Mouse (Mus musculus) neural tube, embryonic 14.5 days (tissue): Measurements from ENCODE around the gene Ano4. TPM values are rescaled to one million over a fixed set of nuclear protein-coding genes. Genes with fewer than 3 reads are reported as not detected.

Source experiments
- ATAC-seq: fragments of 200-750 bp; cut with Nextera tagmentation; 2 replicates; pipeline ENCODE4 v1.8.0; 2017; ENCODE audit warnings: low read depth, mild to moderate bottlenecking, moderate TSS enrichment, moderate library complexity
- H3K27ac ChIP-seq: fragments of 300-500 bp; sonication (generic); 2 replicates; pipeline ENCODE4 v1.5.1; 2014; ENCODE audit warnings: low read depth, mild to moderate bottlenecking, control low read depth, low read length, moderate library complexity, mixed read lengths
- H3K27me3 ChIP-seq: fragments of 300-500 bp; sonication (generic); 2 replicates; pipeline ENCODE4 v1.6.1; 2014; ENCODE audit warnings: low read length; ENCODE audit not compliant: control insufficient read depth, insufficient read depth
- H3K36me3 ChIP-seq: fragments of 300-500 bp; sonication (generic); 2 replicates; pipeline ENCODE4 v1.6.1; 2014; ENCODE audit warnings: low read length, mixed read lengths; ENCODE audit not compliant: control insufficient read depth, insufficient read depth
- H3K4me1 ChIP-seq: fragments of 300-500 bp; sonication (generic); 2 replicates; pipeline ENCODE4 v1.6.1; 2014; ENCODE audit warnings: low read length; ENCODE audit not compliant: control insufficient read depth, insufficient read depth
- H3K4me2 ChIP-seq: fragments of 300-500 bp; sonication (generic); 2 replicates; pipeline ENCODE4 v1.6.1; 2014; ENCODE audit warnings: mild to moderate bottlenecking, low read depth, low read length, control low read depth
- H3K4me3 ChIP-seq: fragments of 300-500 bp; sonication (generic); 2 replicates; pipeline ENCODE4 v1.5.1; 2014; ENCODE audit warnings: low read depth, low read length, control low read depth, mixed read lengths
- H3K9ac ChIP-seq: fragments of 300-500 bp; sonication (generic); replicated peaks from 2 replicates; pipeline ENCODE4 v1.6.1; 2014; ENCODE audit warnings: low read depth, mild to moderate bottlenecking, control low read depth, low read length, mixed read lengths
- H3K9me3 ChIP-seq: fragments of 300-500 bp; sonication (generic); 2 replicates; pipeline ENCODE4 v1.6.1; 2016; ENCODE audit warnings: low read length; ENCODE audit not compliant: control insufficient read depth
- WGBS: fragments of 180-500 bp; shearing (Covaris S2); extraction: QIAGEN DNeasy Blood & Tissue Kit; methylation state at CpG from one replicate; pipeline ENCODE4 v1.1.7; 2014; 5-methylcytosine and 5-hydroxymethylcytosine counted together
- polyA plus RNA-seq: library from polyadenylated mRNA; unstranded; fragments of >200 nt; fragmentation: Nextera tagmentation; extraction: Ambion mirVana; gene quantifications from 2 replicates; pipeline ENCODE4 v1.2.1, GENCODE M21; 2014

Gene Ano4
- polyA plus RNA-seq, 1 experiment from 2014 or later = 15.4 TPM

- peak overlapping the region; percentile 79 for H3K4me2 ChIP-seq
- peak overlapping the region; percentile 66 for H3K9ac ChIP-seq
- no peaks in the 10 kb centered on the region for H3K36me3 ChIP-seq
- 3% methylated on average over 16 of the region's 16 CpGs for WGBS
- no peaks in the 10 kb centered on the region for H3K9me3 ChIP-seq
- peak overlapping the region; percentile 53 for H3K4me3 ChIP-seq
- peak; percentile 85 for ATAC-seq
- H3K4me1 ChIP-seq = no peaks in the 10 kb centered on the region
- no peaks in the 10 kb centered on the region for H3K27me3 ChIP-seq
- H3K27ac ChIP-seq = peak overlapping the region; percentile 83
Measured at GRCm38 (mm10) chr10:89257457-89258381, 86.8 kb downstream of the Ano4 start.

- H3K36me3 ChIP-seq = no peaks in the 10 kb centered on the region
- H3K4me1 ChIP-seq = no peaks in the 10 kb centered on the region
- H3K27ac ChIP-seq = peak overlapping the region; percentile 83
- peak overlapping the region; percentile 66 for H3K9ac ChIP-seq
- no peaks in the 10 kb centered on the region for H3K27me3 ChIP-seq
- peak overlapping the region; percentile 79 for H3K4me2 ChIP-seq
- H3K4me3 ChIP-seq = peak overlapping the region; percentile 53
- WGBS = under 1% methylated on average over 17 of the region's 17 CpGs
- peak; percentile 84 for ATAC-seq
- H3K9me3 ChIP-seq = no peaks in the 10 kb centered on the region
Measured at GRCm38 (mm10) chr10:89256762-89257456, 87.7 kb downstream of the Ano4 start.

GRCm38 (mm10) chr10:89254765-89255164, 89.8 kb downstream of the Ano4 start:
- H3K9ac ChIP-seq = no peak overlapping the region
- no peak for ATAC-seq
- no peaks in the 10 kb centered on the region for H3K36me3 ChIP-seq
- H3K27me3 ChIP-seq = no peaks in the 10 kb centered on the region
- H3K4me2 ChIP-seq = peak overlapping the region; percentile 0; the same call in 1 of the 2 replicates
- 25% methylated on average over 5 of the region's 5 CpGs for WGBS
- H3K4me3 ChIP-seq = no peak overlapping the region
- H3K27ac ChIP-seq = no peak overlapping the region
- no peaks in the 10 kb centered on the region for H3K4me1 ChIP-seq
- no peaks in the 10 kb centered on the region for H3K9me3 ChIP-seq

GRCm38 (mm10) chr10:89253799-89254198, 90.8 kb downstream of the Ano4 start:
- H3K9me3 ChIP-seq = no peaks in the 10 kb centered on the region
- no peak for ATAC-seq
- no peaks in the 10 kb centered on the region for H3K27me3 ChIP-seq
- WGBS = 87% methylated on average over 3 of the region's 3 CpGs
- no peak overlapping the region for H3K9ac ChIP-seq
- H3K27ac ChIP-seq = no peak overlapping the region
- no peaks in the 10 kb centered on the region for H3K4me1 ChIP-seq
- H3K4me2 ChIP-seq = no peak overlapping the region
- no peaks in the 10 kb centered on the region for H3K36me3 ChIP-seq
- no peak overlapping the region for H3K4me3 ChIP-seq

DNA sequence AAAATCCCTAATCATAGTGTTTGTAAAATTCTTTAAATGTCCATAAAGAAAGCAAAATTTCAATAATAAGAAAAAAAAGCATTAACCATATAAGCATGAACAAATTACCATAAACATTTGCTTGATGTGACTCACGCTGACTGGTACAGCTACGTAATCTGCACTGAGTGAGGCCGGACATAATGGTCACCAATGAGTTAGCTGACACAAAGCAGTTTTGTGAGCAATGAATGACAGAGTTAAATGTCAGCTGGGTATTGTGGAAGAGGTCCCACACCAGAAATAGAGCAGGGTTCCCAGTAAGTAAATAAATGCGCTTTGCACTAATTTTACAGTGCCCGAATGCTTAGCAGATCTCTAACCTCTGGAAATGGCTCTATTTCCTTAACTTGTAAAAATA, 91.9 kb downstream of the Ano4 start:
- H3K9ac ChIP-seq = no peak overlapping the region
- H3K36me3 ChIP-seq = no peaks in the 10 kb centered on the region
- WGBS = 72% methylated on average over 5 of the region's 5 CpGs
- no peaks in the 10 kb centered on the region for H3K27me3 ChIP-seq
- no peak overlapping the region for H3K4me2 ChIP-seq
- no peaks in the 10 kb centered on the region for H3K9me3 ChIP-seq
- no peaks in the 10 kb centered on the region for H3K4me1 ChIP-seq
- no peak overlapping the region for H3K27ac ChIP-seq
- no peak overlapping the region for H3K4me3 ChIP-seq
- no peak for ATAC-seq

DNA sequence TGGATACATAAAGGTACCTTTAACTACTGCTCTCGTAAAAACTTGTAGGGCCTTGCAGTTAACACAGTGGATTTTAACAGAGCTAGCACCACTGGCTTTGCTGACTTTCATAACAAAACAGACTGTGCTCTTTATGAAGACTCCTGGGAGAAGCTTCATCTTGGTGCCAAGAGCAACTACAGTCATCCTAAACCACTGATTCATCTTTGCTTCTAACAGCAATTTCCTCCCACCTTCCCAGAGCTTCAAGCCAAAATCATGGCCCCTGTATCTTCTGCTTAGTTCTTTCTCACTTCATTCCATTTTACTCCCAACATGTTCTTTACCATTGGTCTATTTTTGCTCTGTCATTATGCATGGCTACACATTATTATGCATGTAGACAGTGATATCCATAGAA, 100.8 kb downstream of the Ano4 start:
- no peak overlapping the region for H3K4me3 ChIP-seq
- H3K9me3 ChIP-seq = no peaks in the 10 kb centered on the region
- no peak overlapping the region for H3K4me2 ChIP-seq
- ATAC-seq = no peak
- no peaks in the 10 kb centered on the region for H3K27me3 ChIP-seq
- H3K27ac ChIP-seq = no peak overlapping the region
- H3K36me3 ChIP-seq = no peaks in the 10 kb centered on the region
- no peaks in the 10 kb centered on the region for H3K4me1 ChIP-seq
- 87% methylated on average over 1 of the region's 1 CpGs for WGBS
- H3K9ac ChIP-seq = no peak overlapping the region

GRCm38 (mm10) chr10:89224524-89224923, 120.0 kb downstream of the Ano4 start:
- Histone ChIP-seq H3K27ac (no peak overlapping the region), H3K4me3 (no peak overlapping the region), H3K4me1 (no peaks in the 10 kb centered on the region), H3K4me2 (no peak overlapping the region), H3K9me3 (no peaks in the 10 kb centered on the region), H3K9ac (no peak overlapping the region), H3K27me3 (no peaks in the 10 kb centered on the region), H3K36me3 (no peaks in the 10 kb centered on the region)
- WGBS = 37% methylated on average over 7 of the region's 7 CpGs
- no peak for ATAC-seq

DNA sequence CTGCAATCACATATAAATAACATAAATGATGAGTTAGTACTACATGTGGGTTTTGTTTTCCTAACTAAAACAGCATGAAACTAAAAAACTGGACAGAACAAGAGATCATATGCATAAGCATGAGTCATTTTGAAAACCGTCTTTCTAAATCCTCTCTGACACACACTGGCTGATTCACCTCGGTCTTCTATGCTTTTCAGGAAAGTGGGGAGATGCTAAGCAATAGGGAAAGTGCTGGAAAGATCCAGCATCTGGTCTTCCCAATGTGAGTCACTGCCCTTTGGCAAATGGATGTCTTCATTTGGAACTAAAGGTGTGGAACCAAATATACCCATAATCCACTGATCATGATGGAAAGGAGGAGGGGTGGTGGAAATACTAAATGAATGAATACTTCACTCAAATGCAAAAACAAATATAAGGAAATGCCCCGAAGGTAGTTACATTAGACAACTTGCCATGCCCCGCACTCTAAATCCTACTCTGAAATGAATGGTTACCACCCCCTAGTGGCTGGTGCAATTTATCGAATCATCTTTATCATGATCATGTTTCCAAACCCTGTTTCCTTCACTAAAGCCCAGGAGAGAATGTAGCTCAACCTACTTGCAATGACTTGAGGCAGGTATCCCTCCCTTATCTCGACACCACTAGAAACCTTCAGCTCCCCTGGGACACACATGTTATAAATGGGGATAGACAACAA, 122.1 kb downstream of the Ano4 start:
- Histone ChIP-seq H3K9me3 (no peaks in the 10 kb centered on the region), H3K4me1 (no peaks in the 10 kb centered on the region), H3K27me3 (no peaks in the 10 kb centered on the region), H3K4me2 (no peak overlapping the region), H3K27ac (no peak overlapping the region), H3K36me3 (no peaks in the 10 kb centered on the region), H3K4me3 (no peak overlapping the region), H3K9ac (no peak overlapping the region)
- no peak for ATAC-seq
- 83% methylated on average over 6 of the region's 6 CpGs for WGBS
